Mouse (Mus musculus) c-Kit-positive CD71-negative TER-119-negative erythroid progenitor cells, embryonic 14.5 days (primary cell): Measurements from ENCODE around the gene Ldlrad2.

ENCODE experiments used
- DNase-seq: peaks from one replicate; pipeline ENCODE4 v3.0.0-alpha.2; 2013; ENCODE audit warnings: low read depth

Gene Ldlrad2

GRCm38 (mm10) chr4:137553466-137553865 is 20.9 kb downstream of the Ldlrad2 start:
- no peak for DNase-seq

DNA sequence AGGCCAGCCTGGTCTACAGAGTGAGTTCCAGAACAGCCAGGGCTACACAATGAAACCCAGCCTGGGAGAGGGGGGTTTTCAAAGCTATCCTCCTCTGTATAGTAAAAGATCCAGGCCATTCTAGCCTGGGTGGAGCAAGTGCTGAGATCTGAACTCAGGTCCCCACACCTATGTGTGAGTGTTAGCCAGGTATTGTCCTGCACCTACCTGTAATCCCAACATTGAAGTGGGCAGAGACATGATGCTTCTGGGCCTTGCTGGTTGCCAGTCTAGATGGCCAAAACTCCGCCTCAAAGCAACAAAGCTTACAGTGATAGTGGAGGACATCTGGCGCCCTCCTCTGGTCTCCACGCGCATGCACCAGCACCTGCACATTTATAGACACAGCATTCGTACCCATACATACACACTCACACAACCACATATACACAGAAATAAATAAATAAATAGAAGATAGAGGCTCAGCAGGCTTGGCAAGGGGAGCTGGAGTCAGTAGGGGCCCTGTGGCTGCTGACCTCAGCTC is 28.3 kb downstream of the Ldlrad2 start:
- peak; percentile 35 for DNase-seq

GRCm38 (mm10) chr4:137545568-137545967 is 28.8 kb downstream of the Ldlrad2 start:
- DNase-seq = no peak

DNA sequence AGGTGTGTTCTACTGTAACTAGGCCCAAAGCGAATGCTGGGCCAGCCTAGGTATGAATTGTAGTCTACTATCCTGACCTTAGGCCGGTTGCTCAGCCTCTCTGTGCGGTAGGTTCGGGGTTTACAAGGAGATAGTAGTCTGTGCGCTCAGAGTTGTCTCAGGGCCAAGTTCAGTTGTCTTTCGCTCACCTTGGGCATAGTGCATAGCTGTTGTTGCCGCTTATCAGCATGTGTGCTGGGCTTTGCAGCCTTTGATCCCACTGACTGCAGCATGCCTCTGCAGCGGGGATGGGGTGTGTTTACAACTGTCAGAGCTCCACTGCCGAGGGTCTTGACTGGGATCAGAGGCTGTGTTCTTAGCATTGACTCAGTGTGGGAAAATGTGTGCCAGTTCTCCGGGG is 31.4 kb downstream of the Ldlrad2 start:
- DNase-seq = no peak

- no peak for DNase-seq
Measured at GRCm38 (mm10) chr4:137540356-137540755, 34.0 kb downstream of the Ldlrad2 start.

GRCm38 (mm10) chr4:137527872-137528271 is 46.5 kb downstream of the Ldlrad2 start:
- no peak for DNase-seq

DNA sequence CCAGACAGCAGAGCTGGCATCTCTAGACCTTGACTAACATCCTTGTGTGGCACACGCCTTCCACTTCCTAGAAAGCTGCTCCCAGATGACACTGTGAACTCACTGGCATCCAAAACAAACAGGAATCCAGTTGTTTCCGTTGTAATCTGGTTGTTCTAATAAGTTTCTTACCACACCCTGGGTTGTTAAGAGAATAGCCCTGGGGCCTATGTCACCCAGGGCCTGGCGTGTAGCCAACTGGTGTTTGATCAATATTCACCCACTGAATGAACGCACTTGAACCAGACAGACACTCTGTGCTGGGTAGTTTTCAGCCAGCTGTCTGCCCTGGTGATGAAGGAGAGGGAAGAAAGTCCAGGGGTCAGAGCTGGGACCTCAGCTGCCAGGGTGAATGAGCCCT is 47.0 kb downstream of the Ldlrad2 start:
- no peak for DNase-seq

DNA sequence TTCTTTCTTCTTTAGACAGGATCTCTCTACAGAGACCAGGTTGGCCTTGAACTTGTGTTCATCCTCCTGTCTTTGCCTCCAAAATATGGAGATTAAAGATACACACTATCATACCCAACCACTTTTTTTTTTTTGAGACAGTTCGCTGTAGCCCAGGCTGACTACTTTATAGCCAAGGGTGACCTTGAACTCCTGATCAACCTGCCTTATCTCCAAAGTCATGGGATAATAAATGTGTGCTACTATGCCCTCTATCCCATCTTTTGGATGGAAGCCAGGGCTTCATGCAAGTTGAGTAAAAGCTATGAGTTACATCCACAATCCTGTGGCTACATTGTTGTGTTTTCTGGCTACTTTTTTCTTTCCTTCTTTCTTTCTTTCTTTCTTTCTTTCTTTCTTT is 48.9 kb downstream of the Ldlrad2 start:
- no peak for DNase-seq
